In the genomic region with DNA sequence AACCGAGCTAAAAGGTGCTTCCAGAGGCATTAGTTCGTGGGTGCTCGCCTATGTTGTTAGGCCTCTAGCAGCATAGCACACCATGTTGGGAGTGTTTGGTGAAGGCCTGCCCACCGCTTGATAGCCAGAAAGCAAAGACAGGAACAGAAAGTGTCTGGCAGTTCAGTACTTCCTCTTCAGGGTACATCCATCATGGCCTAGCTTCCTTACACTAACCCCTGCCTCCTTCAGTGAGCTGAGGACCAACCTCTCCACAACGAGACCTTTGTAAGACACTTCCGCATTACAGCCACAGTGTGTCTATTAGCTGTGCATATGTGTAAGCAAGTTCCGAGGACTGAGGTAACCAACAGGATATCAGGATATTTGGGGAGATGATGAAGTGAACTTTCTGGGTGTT, we compare ENCODE assay signal across 23 mouse cellular contexts. TPM values are rescaled to one million over a fixed set of nuclear protein-coding genes. Genes with fewer than 3 reads are reported as not detected.
A peak's percentile ranks its signal among the peaks of the same experiment; 100 is the strongest.
DNase-seq lines count a peak whose midpoint lies in the region; ATAC-seq and TF ChIP-seq lines count a peak whose summit lies in the region.
"Had no signal": no experiment of that assay in that cellular context is flagged by ENCODE, and none has a peak within 500 bp of the region (broad histone marks: within the 10 kb centered on the region; RNA-seq: fewer than 3 reads in every experiment).

No protein-coding gene starts in this region.

- peak; percentile 23; the same call in 1 of the 2 replicates for ATAC-seq in intestine, embryonic 15.5 days
- ATAC-seq in intestine, postnatal 0 days: no peak
- no peak for ATAC-seq in lung, postnatal 0 days
- ATAC-seq in granulocyte monocyte progenitor cell, adult 5-6 weeks (replicated peaks; ENCODE audit: poor library complexity, severe bottlenecking): peak; percentile 89
- ATAC-seq in midbrain, embryonic 16.5 days: no peak
- ATAC-seq: inflammation-experienced regulatory T-cells, adult 6 months; midbrain, embryonic 15.5 days; Patski had no signal

- peaks cover 9% of the 10 kb centered on the region; the same call in 1 of the 2 replicates for H3K4me1 ChIP-seq in intestine, embryonic 15.5 days (replicated peaks)
- peaks cover 6% of the 10 kb centered on the region; the same call in 1 of the 2 replicates for H3K4me1 ChIP-seq in intestine, postnatal 0 days (replicated peaks; ENCODE audit: control insufficient read depth, insufficient read depth, low read length)
- no peaks in the 10 kb centered on the region for H3K4me1 ChIP-seq in lung, postnatal 0 days (ENCODE audit: insufficient read depth, low read depth, low read length)
- no peaks in the 10 kb centered on the region for H3K4me1 ChIP-seq in midbrain, embryonic 16.5 days (ENCODE audit: control insufficient read depth, insufficient read depth, low read length)
- H3K4me1 ChIP-seq: lung, embryonic 15.5 days; midbrain, embryonic 15.5 days; neural tube, embryonic 13.5 days had no signal

- no peaks in the 10 kb centered on the region for H3K9me3 ChIP-seq in intestine, embryonic 15.5 days
- H3K9me3 ChIP-seq in intestine, postnatal 0 days (ENCODE audit: control insufficient read depth): no peaks in the 10 kb centered on the region
- no peaks in the 10 kb centered on the region for H3K9me3 ChIP-seq in lung, postnatal 0 days (ENCODE audit: low read length)
- H3K9me3 ChIP-seq in midbrain, embryonic 16.5 days (replicated peaks; ENCODE audit: control insufficient read depth, low read length, poor library complexity, severe bottlenecking): no peaks in the 10 kb centered on the region
- H3K9me3 ChIP-seq: embryonic facial prominence, embryonic 13.5 days; limb, embryonic 12.5 days; lung, embryonic 15.5 days; midbrain, embryonic 15.5 days; neural tube, embryonic 13.5 days had no signal

- no peak overlapping the region for H3K27ac ChIP-seq in intestine, embryonic 15.5 days
- no peak overlapping the region for H3K27ac ChIP-seq in intestine, postnatal 0 days (ENCODE audit: low read depth, low read length)
- H3K27ac ChIP-seq in lung, postnatal 0 days (ENCODE audit: low read length): no peak overlapping the region
- no peak overlapping the region for H3K27ac ChIP-seq in midbrain, embryonic 16.5 days (ENCODE audit: low read length)
- H3K27ac ChIP-seq: embryonic facial prominence, embryonic 13.5 days; limb, embryonic 12.5 days; lung, embryonic 15.5 days; midbrain, embryonic 15.5 days; neural tube, embryonic 13.5 days had no signal

- no peak overlapping the region for H3K9ac ChIP-seq in intestine, embryonic 15.5 days
- H3K9ac ChIP-seq in intestine, postnatal 0 days (ENCODE audit: low read depth, low read length): no peak overlapping the region
- H3K9ac ChIP-seq in lung, postnatal 0 days (replicated peaks; ENCODE audit: low read depth): no peak overlapping the region
- no peak overlapping the region for H3K9ac ChIP-seq in midbrain, embryonic 16.5 days (ENCODE audit: low read depth, low read length)
- H3K9ac ChIP-seq: embryonic facial prominence, embryonic 13.5 days; limb, embryonic 12.5 days; lung, embryonic 15.5 days; midbrain, embryonic 15.5 days; neural tube, embryonic 13.5 days had no signal

- no peak overlapping the region for H3K4me3 ChIP-seq in intestine, embryonic 15.5 days (replicated peaks)
- no peak overlapping the region for H3K4me3 ChIP-seq in intestine, postnatal 0 days (ENCODE audit: low read depth, low read length)
- H3K4me3 ChIP-seq in lung, postnatal 0 days (ENCODE audit: low read depth, low read length): no peak overlapping the region
- no peak overlapping the region for H3K4me3 ChIP-seq in midbrain, embryonic 16.5 days (ENCODE audit: low read depth, low read length)
- H3K4me3 ChIP-seq: embryonic facial prominence, embryonic 13.5 days; limb, embryonic 12.5 days; lung, embryonic 15.5 days; midbrain, embryonic 15.5 days; neural tube, embryonic 13.5 days had no signal

- WGBS in intestine, embryonic 15.5 days: 85% methylated on average over 7 of the region's 7 CpGs
- WGBS in intestine, postnatal 0 days: 77% methylated on average over 7 of the region's 7 CpGs
- WGBS in lung, postnatal 0 days: 73% methylated on average over 7 of the region's 7 CpGs
- WGBS in midbrain, embryonic 16.5 days: 92% methylated on average over 7 of the region's 7 CpGs

- H3K4me2 ChIP-seq in intestine, embryonic 15.5 days (replicated peaks): no peak overlapping the region
- H3K4me2 ChIP-seq in intestine, postnatal 0 days (replicated peaks; ENCODE audit: low read depth): no peak overlapping the region
- H3K4me2 ChIP-seq in lung, postnatal 0 days (replicated peaks; ENCODE audit: low read depth, low read length): no peak overlapping the region
- H3K4me2 ChIP-seq in midbrain, embryonic 16.5 days (ENCODE audit: low read length): no peak overlapping the region
- H3K4me2 ChIP-seq: embryonic facial prominence, embryonic 13.5 days; limb, embryonic 12.5 days; lung, embryonic 15.5 days; midbrain, embryonic 15.5 days; neural tube, embryonic 13.5 days had no signal

- peak; percentile 26 for DNase-seq in lung, postnatal 0 days (ENCODE audit: low spot score)
- no peak for DNase-seq in lung, adult 18-20 months
- peak; percentile 43 for DNase-seq in skeletal muscle tissue, adult 2 months (ENCODE audit: low read depth, low spot score)
- DNase-seq in ovary, postnatal 10 days (ENCODE audit: low spot score): no peak
- DNase-seq: cerebellum, adult 2 months; kidney, postnatal 25 days; retina, postnatal 1 day had no signal

- H3K27me3 ChIP-seq in intestine, embryonic 15.5 days (replicated peaks): no peaks in the 10 kb centered on the region
- H3K27me3 ChIP-seq in intestine, postnatal 0 days (replicated peaks; ENCODE audit: control insufficient read depth, insufficient read depth, low read length): no peaks in the 10 kb centered on the region
- no peaks in the 10 kb centered on the region for H3K27me3 ChIP-seq in lung, postnatal 0 days (replicated peaks; ENCODE audit: insufficient read depth, low read length)
- H3K27me3 ChIP-seq in midbrain, embryonic 16.5 days (ENCODE audit: control insufficient read depth, insufficient read depth, low read depth, low read length): no peaks in the 10 kb centered on the region
- H3K27me3 ChIP-seq: embryonic facial prominence, embryonic 13.5 days; limb, embryonic 12.5 days; lung, embryonic 15.5 days; midbrain, embryonic 15.5 days; neural tube, embryonic 13.5 days; Patski had no signal

- no peaks in the 10 kb centered on the region for H3K36me3 ChIP-seq in intestine, embryonic 15.5 days
- no peaks in the 10 kb centered on the region for H3K36me3 ChIP-seq in intestine, postnatal 0 days (ENCODE audit: control insufficient read depth, insufficient read depth)
- H3K36me3 ChIP-seq in lung, postnatal 0 days (ENCODE audit: insufficient read depth, low read length): no peaks in the 10 kb centered on the region
- no peaks in the 10 kb centered on the region for H3K36me3 ChIP-seq in midbrain, embryonic 16.5 days (ENCODE audit: control insufficient read depth, insufficient read depth, low read length)
- H3K36me3 ChIP-seq: embryonic facial prominence, embryonic 13.5 days; limb, embryonic 12.5 days; lung, embryonic 15.5 days; midbrain, embryonic 15.5 days; neural tube, embryonic 13.5 days had no signal

- TF ChIP-seq EP300 in lung, postnatal 0 days (IDR thresholded peaks at IDR 0.05): no peak

- no peak for TF ChIP-seq CTCF in intestine, postnatal 0 days (IDR thresholded peaks at IDR 0.05; ENCODE audit: low read depth)
- no peak for TF ChIP-seq CTCF in lung, postnatal 0 days (IDR thresholded peaks at IDR 0.05)

RNA-seq across cellular contexts. Expression of a gene that starts 10.4 kb away (rescaled TPM):
- 0.08 TPM in 1 of 2 replicates, not detected in the other for polyA plus RNA-seq in intestine, embryonic 15.5 days (2015; fragmentation: Nextera tagmentation; extraction: Ambion mirVana)
- not detected in 2 replicates for polyA plus RNA-seq in intestine, postnatal 0 days (2015; fragmentation: Nextera tagmentation; extraction: Ambion mirVana)
- polyA plus RNA-seq in lung, postnatal 0 days (2015; fragmentation: Nextera tagmentation; extraction: Ambion mirVana): 0.55 and 0.79 TPM in 2 replicates
- not detected in 2 replicates for total RNA-seq in granulocyte monocyte progenitor cell, adult 5-6 weeks (2014; fragmentation: Nextera tagmentation)
- not detected in 2 replicates for total RNA-seq in granulocyte monocyte progenitor cell, adult 5-6 weeks (2017)
- not detected in 2 replicates for polyA plus RNA-seq in midbrain, embryonic 16.5 days (2015; fragmentation: Nextera tagmentation; extraction: Ambion mirVana)
- total RNA-seq: gastrocnemius, postnatal 4 days; left cerebral cortex, adult 18-20 months had no signal
- polyA plus RNA-seq: cerebellum, adult 2 months; cortical plate, adult 2 months; embryonic facial prominence, embryonic 13.5 days; heart, embryonic 14.5 days; inflammation-experienced regulatory T-cells, adult 6 months; limb, embryonic 12.5 days; midbrain, embryonic 15.5 days; neural tube, embryonic 13.5 days; Patski; urinary bladder, adult 2 months had no signal

Comparison
In these comparisons a context has a peak if more than half of its experiments do, and no peak if none do; other contexts are left out.
1. ATAC-seq: peak in intestine, embryonic 15.5 days (single experiment) and granulocyte monocyte progenitor cell, adult 5-6 weeks (single experiment); none in intestine, postnatal 0 days (single experiment), lung, postnatal 0 days (single experiment) and midbrain, embryonic 16.5 days (single experiment).
2. DNase-seq: peak in lung, postnatal 0 days (single experiment) and skeletal muscle tissue, adult 2 months (single experiment); none in lung, adult 18-20 months (0 of 2) and ovary, postnatal 10 days (single experiment).